Mouse (Mus musculus): ENCODE data around the gene Usp46. TPM values are rescaled to one million over a fixed set of nuclear protein-coding genes. Genes with fewer than 3 reads are reported as not detected.

Usp46 gene
- 100 to 1,000 TPM; 109 to 136 TPM for total RNA-seq (2021)
- long read RNA-seq, full-length matches to known transcripts = 28 of 54 reads
- long read RNA-seq, partial matches to known transcripts = 0 of 54 reads
- long read RNA-seq, other reads (novel, unspliced or antisense) = 26 of 54 reads

DNA sequence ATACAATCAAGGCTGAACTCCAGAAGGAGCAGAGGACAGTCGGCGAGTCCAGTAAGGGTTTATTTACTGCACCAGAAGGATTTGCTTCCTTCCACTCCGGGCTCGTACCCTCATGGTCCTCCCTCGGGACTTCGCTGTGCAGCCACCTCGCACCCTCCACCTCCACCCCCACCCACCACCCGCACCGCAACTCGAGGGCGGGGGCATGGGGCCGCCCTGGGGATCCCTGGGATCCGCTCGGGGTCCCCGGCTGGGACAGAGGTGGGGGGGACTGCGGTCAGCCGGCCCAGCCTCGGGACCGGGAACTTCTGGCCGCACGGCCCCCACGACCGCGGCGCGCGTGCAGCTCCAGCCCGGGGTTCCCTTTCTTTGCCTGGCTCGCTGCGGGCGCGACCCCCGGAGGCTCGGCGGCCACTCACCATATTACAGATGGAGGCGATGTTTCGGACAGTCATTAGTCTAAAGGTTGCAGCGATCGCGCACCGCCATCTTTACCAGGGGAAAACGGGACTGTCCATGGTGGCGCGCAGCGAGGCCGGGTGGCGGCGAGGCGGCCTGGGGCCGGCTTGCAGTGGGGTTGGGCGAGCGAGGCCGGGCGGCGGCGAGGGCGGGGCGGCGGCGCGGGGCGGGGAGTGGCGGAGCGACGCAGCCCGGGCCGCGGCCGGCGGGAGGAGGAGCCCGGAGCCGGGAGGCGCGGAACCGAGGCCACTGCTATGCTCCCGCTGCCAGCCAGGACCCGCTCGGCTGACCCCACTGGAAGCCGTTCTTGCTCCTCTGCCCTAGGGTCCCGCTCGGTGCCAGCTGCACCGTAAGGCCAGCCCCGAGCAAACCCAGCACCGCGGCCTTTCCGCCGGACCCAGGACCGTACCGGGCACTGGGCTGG lies at the start of gene Usp46:
TSS of gene Usp46 (minus strand) at position 601 of the 883 bp plus-strand sequence.
- peak; percentile 77 to 84 for DNase-seq (ENCODE audit: low spot score in 2 of 2)

DNA sequence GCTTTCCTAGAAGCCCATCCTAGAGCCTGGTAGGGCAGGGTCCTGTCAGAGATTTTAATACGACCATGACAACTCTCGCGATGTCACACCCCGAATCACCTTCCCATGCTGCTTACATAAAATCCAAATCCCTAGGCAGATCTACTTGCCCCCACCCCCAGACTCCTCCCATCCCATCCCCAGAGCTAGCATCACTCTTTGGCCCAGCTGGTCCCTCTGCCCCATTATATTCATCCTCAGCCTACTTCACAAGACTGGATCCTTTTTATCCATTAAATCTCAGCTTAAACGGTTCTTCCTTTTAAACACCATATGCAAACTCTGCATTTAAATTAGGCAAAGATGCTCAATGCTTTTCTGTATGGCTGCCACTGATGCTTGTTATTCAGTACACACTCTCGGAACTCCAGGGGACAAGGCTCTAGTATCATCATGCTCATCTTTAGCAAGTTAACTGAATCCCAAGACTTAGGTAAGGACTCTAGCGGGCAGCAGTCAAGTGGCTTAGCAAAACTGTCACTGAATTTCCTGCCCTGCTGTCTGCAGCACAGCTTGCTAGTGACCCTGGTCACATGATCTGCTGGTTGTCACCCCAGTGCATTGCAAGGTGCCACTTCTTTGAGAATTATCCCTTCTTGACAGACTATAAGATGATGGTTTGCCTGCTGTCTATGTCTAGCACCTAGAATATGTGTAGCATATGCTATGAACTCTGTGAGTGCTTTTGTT lies 45.9 kb upstream of the Usp46 start:
- no peak for DNase-seq (ENCODE audit: low spot score in 2 of 2)

DNA sequence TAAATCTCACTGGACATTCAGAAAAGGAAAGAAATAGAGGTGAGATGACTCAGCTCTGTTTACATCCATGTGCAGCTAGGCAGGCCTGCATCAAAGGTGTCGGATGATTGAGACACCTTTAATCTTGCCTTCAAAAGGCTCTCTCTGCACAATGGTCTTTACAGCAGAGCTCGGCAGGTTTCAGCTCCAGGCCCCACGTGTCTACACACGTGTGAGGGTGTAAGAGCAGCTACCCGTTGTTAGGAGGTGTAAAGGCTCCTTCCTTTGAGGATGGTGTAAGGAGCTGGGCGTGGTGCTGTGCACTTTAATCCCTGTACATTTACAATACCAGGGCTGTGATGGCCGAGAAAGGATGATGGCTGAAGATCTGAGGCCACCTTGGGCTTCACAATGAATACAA lies 37.2 kb upstream of the Usp46 start:
- DNase-seq (ENCODE audit: low spot score in 2 of 2) = no peak

DNA sequence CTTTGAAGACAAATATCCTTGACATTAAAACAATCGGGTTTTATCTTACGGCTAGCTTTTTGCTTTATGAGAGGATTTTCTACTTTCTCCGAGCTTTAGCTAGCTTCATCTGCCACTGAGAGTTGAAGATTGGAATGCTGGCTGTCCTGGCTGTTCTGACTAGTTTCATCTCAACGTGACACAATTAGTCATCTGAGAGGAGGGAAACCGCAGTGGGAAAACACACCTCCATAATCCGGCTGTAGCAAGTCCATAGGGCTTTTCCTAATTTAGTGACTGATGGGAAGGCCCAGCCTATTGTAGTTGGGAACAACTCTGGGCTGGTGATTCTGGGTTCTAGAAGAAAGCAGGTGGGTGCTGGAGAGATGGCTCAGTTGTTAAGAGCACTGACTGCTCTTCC lies 33.5 kb upstream of the Usp46 start:
- DNase-seq (ENCODE audit: low spot score in 2 of 2) = no peak

DNA sequence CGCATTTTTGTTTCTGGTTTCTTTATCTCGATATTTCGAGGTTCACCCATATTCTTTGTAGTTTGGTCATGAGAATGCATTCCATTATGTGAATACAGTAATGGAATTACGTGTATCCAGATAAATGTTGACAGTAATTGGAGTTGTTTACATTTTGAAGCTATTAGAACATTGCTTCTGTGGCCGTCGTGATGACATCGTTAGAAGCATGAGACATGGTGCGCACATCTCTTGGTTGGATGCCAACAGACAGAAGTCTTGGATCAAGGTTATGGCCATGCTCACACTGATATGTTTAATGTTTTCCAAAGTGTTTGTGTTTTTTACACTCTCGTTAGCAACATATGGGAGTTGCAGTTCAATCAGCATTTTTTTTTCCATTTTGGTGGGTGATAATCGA lies 30.8 kb upstream of the Usp46 start:
- DNase-seq (ENCODE audit: low spot score in 2 of 2) = no peak

DNA sequence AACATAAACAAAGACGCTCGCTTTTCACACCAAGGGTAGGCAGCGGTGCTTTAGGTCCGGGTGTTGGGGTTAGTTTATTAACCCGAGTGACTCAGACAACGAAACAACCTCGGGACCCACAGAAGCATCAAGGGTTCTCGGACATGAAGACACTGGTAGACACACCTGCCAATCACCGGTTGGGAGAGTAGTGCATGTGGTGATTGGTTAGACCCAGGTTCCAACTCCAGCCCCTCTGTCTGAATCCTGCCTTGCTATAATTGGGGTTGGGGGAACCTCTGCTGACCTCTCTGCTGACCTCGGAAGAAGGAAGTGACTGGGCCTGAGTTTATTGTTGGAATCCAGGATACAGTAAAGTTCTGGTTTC lies 29.6 kb upstream of the Usp46 start:
- no peak for DNase-seq (ENCODE audit: low spot score in 2 of 2)

DNA sequence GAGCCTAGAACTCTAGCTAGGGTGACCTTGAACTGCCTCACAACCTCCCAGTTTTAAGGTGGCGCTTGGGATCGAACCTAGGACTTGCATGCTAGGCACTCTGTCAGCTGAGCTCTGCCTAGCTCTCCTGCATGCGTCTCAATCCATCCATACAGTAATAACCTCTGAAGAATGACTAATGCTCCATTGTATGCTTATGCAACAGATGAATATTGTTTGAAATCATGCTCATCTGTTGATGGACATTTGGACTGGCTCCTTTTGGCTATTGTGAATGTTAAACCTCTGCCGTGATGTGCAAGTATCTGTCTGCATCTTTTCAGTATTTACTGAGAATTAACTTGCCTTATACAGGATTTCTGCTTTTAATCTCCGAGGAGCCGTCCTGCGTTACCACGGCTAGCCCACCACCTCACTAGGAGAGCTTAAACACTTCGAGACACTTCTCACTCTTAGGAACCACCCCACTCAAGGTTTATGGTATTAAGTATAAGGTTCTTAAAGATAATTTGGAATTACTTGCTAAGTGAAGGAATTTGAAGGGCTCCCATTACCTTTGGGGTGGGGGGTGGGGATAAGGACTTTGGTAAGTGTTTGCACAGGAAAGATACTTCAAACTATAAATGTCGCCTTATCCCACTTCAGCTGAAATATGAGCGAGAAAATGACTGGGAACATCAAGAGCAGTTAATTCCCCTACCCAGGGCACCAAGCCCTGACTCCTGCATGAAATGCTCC lies 29.1 kb upstream of the Usp46 start:
- DNase-seq (ENCODE audit: low spot score in 2 of 2) = no peak

DNA sequence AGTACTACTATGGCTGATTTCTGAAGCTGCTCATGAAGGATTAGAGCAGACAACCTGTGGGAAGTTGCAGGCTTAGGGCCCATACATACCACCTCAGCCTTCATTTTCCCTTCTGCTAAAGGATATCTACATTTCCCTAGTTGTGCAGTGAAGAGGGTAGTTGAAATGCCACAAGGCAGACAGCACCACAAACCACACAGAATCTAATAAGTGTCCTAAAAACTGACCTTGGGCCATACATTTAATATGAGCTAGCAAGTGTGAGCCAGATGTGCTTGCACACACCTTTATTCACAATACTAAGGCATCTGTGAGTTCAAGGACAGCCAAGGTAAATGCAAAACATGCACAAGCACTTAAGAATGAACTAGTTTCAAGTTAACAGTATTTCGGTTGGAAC lies 27.8 kb upstream of the Usp46 start:
- DNase-seq (ENCODE audit: low spot score in 2 of 2) = no peak

DNA sequence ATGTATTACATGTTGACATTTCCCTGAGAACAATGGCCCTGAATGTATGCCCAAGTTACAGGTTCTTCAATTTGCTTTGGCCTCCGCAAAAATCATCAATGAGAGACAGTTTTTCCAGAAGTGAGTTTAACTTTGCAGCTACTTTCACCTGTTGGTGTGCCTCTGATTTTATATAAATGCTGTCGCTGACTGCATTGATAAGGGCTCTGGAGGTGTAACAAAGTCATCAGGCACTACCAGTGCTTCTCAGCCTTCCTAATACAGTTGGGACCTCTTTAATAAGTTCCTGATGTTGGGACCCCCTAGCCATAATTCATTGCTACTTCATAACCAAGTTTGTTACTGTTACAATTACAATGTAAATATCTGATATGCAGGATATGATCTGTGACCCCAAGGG lies 27.4 kb upstream of the Usp46 start:
- no peak for DNase-seq (ENCODE audit: low spot score in 2 of 2)

DNA sequence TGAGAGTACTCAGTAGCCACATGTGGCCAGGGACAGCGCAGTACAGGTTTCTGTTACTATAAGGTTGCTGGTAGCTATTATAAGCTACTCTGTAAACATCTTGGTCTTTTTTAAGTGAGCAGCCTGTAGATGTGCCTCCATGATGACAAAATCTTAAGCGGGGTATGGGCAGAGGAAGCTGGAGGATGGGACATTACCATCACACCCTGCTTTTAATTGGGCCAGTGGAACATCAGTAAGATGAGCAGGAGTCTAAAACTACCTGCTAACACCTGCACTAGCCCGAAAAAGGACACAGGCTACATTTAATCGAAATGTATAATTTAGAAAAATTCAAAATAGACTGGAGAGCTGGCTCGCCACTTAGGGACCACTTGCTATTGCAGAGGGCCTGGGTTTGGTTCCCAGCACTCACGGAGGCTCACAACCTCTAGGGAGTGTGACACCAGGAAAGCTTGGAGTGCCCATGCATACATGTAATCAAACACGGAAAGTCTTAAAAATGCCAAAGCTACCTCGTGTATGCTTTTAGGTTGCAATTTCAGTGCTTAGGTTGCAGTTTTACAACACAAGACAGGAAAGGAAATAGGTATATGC lies 26.7 kb upstream of the Usp46 start:
- DNase-seq (ENCODE audit: low spot score in 2 of 2) = no peak

DNA sequence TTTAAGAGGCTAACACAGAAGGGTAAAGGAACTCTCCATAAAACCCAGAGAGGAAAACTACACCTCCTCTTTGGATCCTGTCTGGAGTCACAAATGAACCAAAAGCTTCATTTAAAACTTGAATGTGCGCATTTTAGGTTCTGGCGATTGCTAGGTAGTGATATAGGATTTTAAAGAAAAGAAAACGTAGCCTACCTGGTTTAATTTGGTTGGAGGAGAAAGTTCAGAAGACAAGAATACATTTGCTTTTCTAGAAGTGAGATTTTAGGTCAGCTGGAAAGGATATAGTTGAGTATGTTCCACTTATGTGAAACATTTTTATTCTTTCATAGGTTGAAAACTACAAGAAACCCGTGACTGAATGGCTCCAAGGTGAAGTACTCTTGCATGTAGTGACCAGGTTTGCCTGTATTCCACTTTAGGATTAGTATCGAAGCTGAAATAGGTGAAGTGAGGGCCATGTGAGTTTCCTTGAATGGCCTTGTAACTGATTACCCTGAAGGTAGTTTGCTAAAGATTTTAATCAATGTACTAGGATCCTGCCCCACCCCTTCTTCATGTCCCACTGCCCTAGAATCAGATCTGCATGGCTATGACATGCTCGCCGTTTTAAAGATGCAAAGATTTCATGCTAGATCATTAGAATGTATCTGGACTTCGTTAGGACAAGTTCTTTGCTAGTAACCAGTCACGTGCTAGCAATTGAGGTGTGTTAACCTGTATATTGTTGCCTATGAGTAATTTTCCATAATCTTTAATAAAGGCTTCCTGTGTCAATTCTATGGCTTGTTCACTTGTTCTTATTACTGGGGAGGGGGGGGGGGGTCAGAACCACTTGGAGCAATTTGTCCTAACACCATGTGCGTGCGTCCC lies 25.6 kb upstream of the Usp46 start:
- DNase-seq (ENCODE audit: low spot score in 2 of 2) = no peak

DNA sequence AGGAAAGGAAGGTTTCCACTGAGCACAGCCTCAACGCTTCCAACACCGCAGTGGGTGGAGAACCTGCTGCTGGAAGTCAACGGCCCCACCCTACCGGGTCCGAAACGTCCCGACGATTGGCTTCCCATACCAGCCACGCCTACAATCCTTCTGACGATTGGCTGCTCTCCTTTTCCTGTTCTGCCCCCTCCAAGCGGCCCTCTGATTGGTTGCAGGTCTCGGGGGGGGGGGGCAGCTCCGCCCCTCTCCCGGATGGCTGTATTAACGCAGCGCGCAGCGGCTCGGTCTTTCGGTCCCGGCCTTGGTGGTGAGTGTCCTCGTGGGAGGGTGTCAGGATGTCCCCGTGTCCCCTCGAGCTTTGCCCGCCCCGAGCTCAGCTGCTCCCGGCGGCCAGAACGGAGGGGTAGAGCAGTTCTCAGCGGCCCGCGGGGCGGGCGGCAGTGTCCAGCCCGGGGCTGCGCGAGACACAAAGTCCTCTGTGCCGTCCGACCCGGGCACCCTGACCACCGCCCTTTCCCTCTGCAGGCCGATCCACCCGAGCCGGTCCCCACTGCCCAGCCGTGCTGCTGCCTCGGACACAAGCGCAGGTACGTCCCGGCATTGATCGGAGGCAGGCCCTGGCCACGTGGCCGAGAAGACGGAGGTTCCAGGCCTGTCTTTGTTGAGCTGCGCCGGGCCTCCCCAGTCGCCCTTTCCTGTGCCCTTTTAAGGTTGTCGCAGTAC lies 24.8 kb upstream of the Usp46 start:
- DNase-seq (ENCODE audit: low spot score in 2 of 2) = peak; percentile 85 to 89

DNA sequence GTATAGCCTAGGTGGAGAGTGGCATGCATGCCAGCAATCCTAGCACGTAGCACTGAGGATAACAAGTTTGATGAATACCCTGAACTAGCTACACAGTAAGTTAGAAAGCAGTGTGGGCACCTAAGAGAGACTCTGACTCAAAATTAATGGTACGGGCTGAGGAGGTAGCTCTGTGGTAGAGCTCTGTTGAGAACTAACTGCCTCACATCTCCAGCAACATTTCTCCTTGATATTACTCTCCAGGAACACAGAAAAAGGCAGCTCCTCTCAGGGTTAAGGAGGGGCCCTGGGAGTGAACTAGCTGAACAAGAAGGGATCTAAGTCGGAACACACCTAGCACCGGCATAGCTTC lies 24.2 kb upstream of the Usp46 start:
- DNase-seq (ENCODE audit: low spot score in 2 of 2) = no peak

DNA sequence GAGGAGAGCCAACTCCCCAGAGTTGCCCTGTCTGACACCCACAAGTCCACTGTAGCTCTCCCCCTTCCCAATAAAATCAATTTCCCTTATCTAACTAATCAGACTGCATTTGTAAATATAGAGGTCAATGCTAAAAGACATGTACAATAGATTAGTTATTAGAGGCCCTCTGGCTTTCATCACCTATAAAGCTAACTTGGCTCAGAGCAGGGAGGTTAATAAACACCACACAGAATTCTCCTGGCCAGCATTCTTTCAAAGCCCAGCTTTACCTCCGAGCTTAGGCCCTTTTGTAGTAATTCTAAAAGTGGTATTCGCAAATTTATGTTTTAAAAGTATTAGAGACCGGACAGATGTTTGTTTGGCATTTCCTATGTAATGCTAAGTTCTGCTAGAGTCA lies 21.4 kb upstream of the Usp46 start:
- DNase-seq (ENCODE audit: low spot score in 2 of 2) = no peak

DNA sequence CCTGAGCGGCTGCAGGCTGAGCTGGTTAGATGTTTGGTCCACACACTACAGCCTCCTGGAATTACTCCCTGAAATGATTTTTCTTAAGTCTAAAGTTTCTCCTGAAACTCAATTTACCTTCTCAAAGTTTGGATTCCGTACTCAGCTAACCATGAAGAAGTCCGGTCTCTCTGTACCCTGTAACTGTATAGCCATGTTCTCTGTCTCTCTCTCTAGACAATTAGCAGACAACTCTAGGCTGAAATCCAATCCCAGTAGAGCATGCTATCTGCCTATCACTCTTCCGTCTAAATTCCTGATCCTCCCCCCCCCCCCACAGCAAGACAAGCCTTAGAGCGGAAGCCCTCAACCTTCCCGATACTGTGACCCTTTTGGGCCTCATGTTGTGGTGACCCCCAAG lies 13.5 kb upstream of the Usp46 start:
- no peak for DNase-seq (ENCODE audit: low spot score in 2 of 2)

DNA sequence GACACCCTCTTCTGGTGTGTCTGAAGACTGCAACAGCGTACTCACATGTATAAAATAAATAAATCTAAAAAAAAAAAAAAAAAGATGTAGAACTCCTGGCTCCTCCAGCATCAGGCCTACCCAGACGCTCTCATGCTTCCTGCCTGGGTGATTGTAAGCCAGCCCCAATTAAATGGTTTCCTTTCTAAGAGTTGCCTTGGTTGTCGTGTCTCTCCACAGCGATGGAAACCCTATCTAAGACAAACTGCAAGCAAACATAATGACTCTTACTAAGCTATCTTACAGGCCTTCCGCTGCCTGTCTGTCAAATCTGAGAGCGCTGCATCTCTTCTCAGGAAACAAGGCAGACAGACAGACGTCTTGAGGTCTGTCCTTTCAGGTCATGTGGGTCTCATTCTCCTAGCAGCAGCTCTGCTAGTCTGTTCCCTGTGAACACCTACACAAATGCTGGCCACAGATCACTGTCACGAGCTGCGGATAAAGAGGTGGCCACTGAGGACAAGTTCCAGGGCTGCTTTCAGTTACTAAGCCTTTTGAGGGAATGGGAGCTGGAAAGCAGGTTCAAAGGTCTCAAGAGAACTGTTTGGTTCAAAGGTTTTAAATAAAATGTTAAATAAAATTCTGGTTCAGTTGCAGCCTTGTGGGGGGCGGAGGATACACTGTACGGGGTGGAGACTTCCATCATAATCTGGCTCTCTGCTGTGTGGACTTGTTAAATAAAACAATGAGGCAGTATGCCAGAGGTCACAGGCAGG lies 10.8 kb upstream of the Usp46 start:
- DNase-seq (ENCODE audit: low spot score in 2 of 2) = no peak

DNA sequence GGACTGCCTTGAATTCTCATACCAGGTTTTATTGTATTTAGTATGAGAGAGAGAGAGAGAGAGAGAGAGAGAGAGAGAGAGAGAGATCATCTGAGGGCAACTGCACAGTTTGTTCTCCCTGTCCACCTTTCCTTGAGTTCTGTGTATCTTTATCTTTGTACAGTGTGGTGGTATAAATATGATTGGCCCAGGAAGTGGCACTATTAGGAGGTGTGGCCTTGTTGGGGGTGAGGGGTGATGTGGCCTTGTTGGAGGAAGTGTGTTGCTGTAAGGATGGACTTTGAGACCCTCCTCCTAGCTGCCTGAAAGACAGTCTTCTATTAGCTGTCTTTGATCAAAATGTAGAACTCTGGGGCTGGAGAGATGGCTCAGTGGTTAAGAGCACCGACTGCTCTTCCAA lies 10.2 kb upstream of the Usp46 start:
- DNase-seq (ENCODE audit: low spot score in 2 of 2) = no peak

DNA sequence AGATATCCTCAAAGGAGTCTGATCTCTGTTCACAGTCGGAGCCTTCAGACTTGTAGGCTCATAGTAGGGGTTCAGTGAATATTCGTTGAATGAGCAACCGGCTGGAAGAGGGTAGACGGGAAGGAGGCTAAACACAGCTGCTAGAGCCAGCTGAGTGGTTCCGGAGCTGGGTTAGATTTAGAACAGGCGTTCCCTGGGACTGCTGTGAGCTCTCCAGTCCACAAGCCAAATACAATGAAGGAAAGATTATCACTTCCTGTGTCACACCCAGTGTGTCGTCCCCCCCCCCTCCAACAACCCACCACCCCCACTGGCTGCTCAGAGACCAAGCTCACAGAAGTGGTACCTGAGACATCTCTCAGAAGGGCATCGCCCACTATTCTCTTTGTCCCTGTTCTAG lies 9.7 kb upstream of the Usp46 start:
- no peak for DNase-seq (ENCODE audit: low spot score in 2 of 2)

DNA sequence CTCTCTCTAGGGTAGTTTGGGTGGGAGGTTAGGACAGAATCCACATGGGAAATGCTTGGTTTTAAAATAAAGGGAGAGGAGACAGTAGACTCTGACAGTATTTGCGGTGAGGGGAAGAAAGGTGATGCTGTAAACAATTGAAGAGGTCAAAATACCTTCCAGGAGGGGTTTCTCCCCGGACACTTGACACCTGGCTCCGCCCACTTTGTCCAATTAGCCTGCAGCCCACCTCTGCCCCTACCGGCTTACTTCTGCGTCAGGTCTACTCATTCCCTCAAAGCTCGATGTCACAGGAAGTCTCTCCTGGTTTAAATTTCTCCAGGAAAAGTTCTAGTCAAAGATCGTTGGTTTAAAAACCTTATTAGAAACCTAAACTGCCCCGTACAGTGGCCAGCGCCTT lies 8.5 kb upstream of the Usp46 start:
- DNase-seq (ENCODE audit: low spot score in 2 of 2) = no peak

All from layer of hippocampus, postnatal 10 days (tissue).